Mouse (Mus musculus) brain, embryonic 14.5 days (tissue): ENCODE results near the gene Atg4c.

Source experiments
- CTCF ChIP-seq: fragments of 200-500 bp; IDR thresholded peaks from 2 replicates; pipeline ENCODE4 v1.5.1; 2012; ENCODE audit warnings: inconsistent platforms, mild to moderate bottlenecking, moderate library complexity, borderline replicate concordance; ENCODE audit not compliant: insufficient read depth, insufficient read length; ENCODE audit errors: extremely low read depth
- POLR2A ChIP-seq: fragments of 200-500 bp; IDR thresholded peaks from 2 replicates; pipeline ENCODE4 v1.6.1; 2012; ENCODE audit warnings: mild to moderate bottlenecking, inconsistent platforms, borderline replicate concordance; ENCODE audit not compliant: poor library complexity, insufficient read depth, insufficient read length, severe bottlenecking; ENCODE audit errors: extremely low read depth

- TF ChIP-seq CTCF, result no peak
- TF ChIP-seq POLR2A, result no peak
Measured at GRCm38 (mm10) chr4:99180921-99181320, 12.8 kb upstream of the Atg4c start.
